Mouse (Mus musculus): Measurements from ENCODE around the gene Selenow. TPM values are rescaled to one million over a fixed set of nuclear protein-coding genes. Genes with fewer than 3 reads are reported as not detected.

Gene Selenow
- polyA plus RNA-seq, 1 experiment: 474 TPM

GRCm38 (mm10) chr7:15962311-15963288 lies 40.4 kb upstream of the Selenow start:
- Histone ChIP-seq H3K27me3 (ENCODE audit: control insufficient read depth, insufficient read depth, low read length) (no peaks in the 10 kb centered on the region), H3K4me3 (ENCODE audit: control insufficient read depth, insufficient read depth, low read length) (no peak overlapping the region), H3K4me1 (replicated peaks; ENCODE audit: control insufficient read depth, insufficient read depth, low read length) (no peaks in the 10 kb centered on the region), H3K36me3 (ENCODE audit: control insufficient read depth, insufficient read depth, low read length) (no peaks in the 10 kb centered on the region), H3K27ac (ENCODE audit: control insufficient read depth, insufficient read depth, low read length) (no peak overlapping the region)
- 79% methylated on average over 12 of the region's 12 CpGs for WGBS
- no peak for DNase-seq
- TF ChIP-seq POLR2A (IDR thresholded peaks at IDR 0.05; ENCODE audit: control insufficient read depth, extremely low read depth, insufficient read depth, low read length, poor library complexity): no peak
- no peak for TF ChIP-seq CTCF (IDR thresholded peaks at IDR 0.05; ENCODE audit: borderline replicate concordance, control insufficient read depth, extremely low read depth, insufficient read depth, low read length, poor library complexity)

- 95% methylated on average over 7 of the region's 7 CpGs for WGBS
- no peak for DNase-seq
- Histone ChIP-seq H3K36me3 (ENCODE audit: control insufficient read depth, insufficient read depth, low read length) (no peaks in the 10 kb centered on the region), H3K27ac (ENCODE audit: control insufficient read depth, insufficient read depth, low read length) (no peak overlapping the region), H3K27me3 (ENCODE audit: control insufficient read depth, insufficient read depth, low read length) (no peaks in the 10 kb centered on the region), H3K4me1 (replicated peaks; ENCODE audit: control insufficient read depth, insufficient read depth, low read length) (no peaks in the 10 kb centered on the region), H3K4me3 (ENCODE audit: control insufficient read depth, insufficient read depth, low read length) (no peak overlapping the region)
- TF ChIP-seq POLR2A (IDR thresholded peaks at IDR 0.05; ENCODE audit: control insufficient read depth, extremely low read depth, insufficient read depth, low read length, poor library complexity) (no peak), CTCF (IDR thresholded peaks at IDR 0.05; ENCODE audit: borderline replicate concordance, control insufficient read depth, extremely low read depth, insufficient read depth, low read length, poor library complexity) (no peak)
Observed at GRCm38 (mm10) chr7:15961798-15962197, 39.6 kb upstream of the Selenow start.

- whole genome bisulfite sequencing: 71% methylated on average over 4 of the region's 4 CpGs
- Histone ChIP-seq H3K27ac (ENCODE audit: control insufficient read depth, insufficient read depth, low read length) (no peak overlapping the region), H3K36me3 (ENCODE audit: control insufficient read depth, insufficient read depth, low read length) (no peaks in the 10 kb centered on the region), H3K4me3 (ENCODE audit: control insufficient read depth, insufficient read depth, low read length) (no peak overlapping the region), H3K27me3 (ENCODE audit: control insufficient read depth, insufficient read depth, low read length) (no peaks in the 10 kb centered on the region), H3K4me1 (replicated peaks; ENCODE audit: control insufficient read depth, insufficient read depth, low read length) (no peaks in the 10 kb centered on the region)
- no peak for DNase-seq
- TF ChIP-seq POLR2A (IDR thresholded peaks at IDR 0.05; ENCODE audit: control insufficient read depth, extremely low read depth, insufficient read depth, low read length, poor library complexity): no peak
- no peak for TF ChIP-seq CTCF (IDR thresholded peaks at IDR 0.05; ENCODE audit: borderline replicate concordance, control insufficient read depth, extremely low read depth, insufficient read depth, low read length, poor library complexity)
Observed at GRCm38 (mm10) chr7:15961239-15961638, 39.0 kb upstream of the Selenow start.

GRCm38 (mm10) chr7:15960691-15961090 lies 38.5 kb upstream of the Selenow start:
- Histone ChIP-seq H3K4me1 (replicated peaks; ENCODE audit: control insufficient read depth, insufficient read depth, low read length) (no peaks in the 10 kb centered on the region), H3K4me3 (ENCODE audit: control insufficient read depth, insufficient read depth, low read length) (no peak overlapping the region), H3K27ac (ENCODE audit: control insufficient read depth, insufficient read depth, low read length) (no peak overlapping the region), H3K27me3 (ENCODE audit: control insufficient read depth, insufficient read depth, low read length) (no peaks in the 10 kb centered on the region), H3K36me3 (ENCODE audit: control insufficient read depth, insufficient read depth, low read length) (no peaks in the 10 kb centered on the region)
- DNase-seq: no peak
- TF ChIP-seq POLR2A (IDR thresholded peaks at IDR 0.05; ENCODE audit: control insufficient read depth, extremely low read depth, insufficient read depth, low read length, poor library complexity) (no peak), CTCF (IDR thresholded peaks at IDR 0.05; ENCODE audit: borderline replicate concordance, control insufficient read depth, extremely low read depth, insufficient read depth, low read length, poor library complexity) (no peak)
- WGBS: 88% methylated on average over 4 of the region's 4 CpGs

GRCm38 (mm10) chr7:15956143-15956542 lies 33.9 kb upstream of the Selenow start:
- TF ChIP-seq POLR2A (IDR thresholded peaks at IDR 0.05; ENCODE audit: control insufficient read depth, extremely low read depth, insufficient read depth, low read length, poor library complexity) (no peak), CTCF (IDR thresholded peaks at IDR 0.05; ENCODE audit: borderline replicate concordance, control insufficient read depth, extremely low read depth, insufficient read depth, low read length, poor library complexity) (no peak)
- Histone ChIP-seq H3K4me3 (ENCODE audit: control insufficient read depth, insufficient read depth, low read length) (no peak overlapping the region), H3K27ac (ENCODE audit: control insufficient read depth, insufficient read depth, low read length) (no peak overlapping the region), H3K36me3 (ENCODE audit: control insufficient read depth, insufficient read depth, low read length) (no peaks in the 10 kb centered on the region), H3K27me3 (ENCODE audit: control insufficient read depth, insufficient read depth, low read length) (peaks cover 11% of the 10 kb centered on the region; the same call in 1 of the 2 replicates), H3K4me1 (replicated peaks; ENCODE audit: control insufficient read depth, insufficient read depth, low read length) (no peaks in the 10 kb centered on the region)
- DNase-seq: no peak
- WGBS: 97% methylated on average over 5 of the region's 5 CpGs

- 7% methylated on average over 7 of the region's 7 CpGs for WGBS
- Histone ChIP-seq H3K27me3 (ENCODE audit: control insufficient read depth, insufficient read depth, low read length) (peaks cover 11% of the 10 kb centered on the region; the same call in 1 of the 2 replicates), H3K27ac (ENCODE audit: control insufficient read depth, insufficient read depth, low read length) (no peak overlapping the region), H3K4me3 (ENCODE audit: control insufficient read depth, insufficient read depth, low read length) (no peak overlapping the region), H3K4me1 (replicated peaks; ENCODE audit: control insufficient read depth, insufficient read depth, low read length) (0 out of 2 replicates have a peak, but pooled peaks cover 2% of the 10 kb centered on the region), H3K36me3 (ENCODE audit: control insufficient read depth, insufficient read depth, low read length) (no peaks in the 10 kb centered on the region)
- TF ChIP-seq POLR2A (IDR thresholded peaks at IDR 0.05; ENCODE audit: control insufficient read depth, extremely low read depth, insufficient read depth, low read length, poor library complexity): no peak
- TF ChIP-seq CTCF (IDR thresholded peaks at IDR 0.05; ENCODE audit: borderline replicate concordance, control insufficient read depth, extremely low read depth, insufficient read depth, low read length, poor library complexity): no peak
- DNase-seq: no peak
Observed at GRCm38 (mm10) chr7:15955509-15955908, 33.3 kb upstream of the Selenow start.

Data from thymus, adult 2 months (tissue).